8 mouse cellular contexts compared by ENCODE assay signal in genomic region chr6:31215661-31216060, GRCm38 (mm10).
DNase-seq lines count a peak whose midpoint lies in the region; ATAC-seq and TF ChIP-seq lines count a peak whose summit lies in the region.

No protein-coding gene starts in this region.

- DNase-seq in cerebellum, adult 8-10 months, result peak; percentile 38
- DNase-seq in cerebellum, postnatal 14 days, result no peak
- no peak for DNase-seq in spleen, adult 2 months (ENCODE audit: low read depth in 1 of 2, low spot score in 2 of 2)
- DNase-seq in spleen, adult 12 weeks (ENCODE audit: low spot score), result no peak
- no peak for DNase-seq in spleen, adult 18-20 months

- no peak for ATAC-seq in limb, embryonic 13.5 days (ENCODE audit: low FRiP score, low read depth)
- ATAC-seq in stomach, embryonic 16.5 days (ENCODE audit: insufficient read depth, low FRiP score), result no peak
- no peak for ATAC-seq in activated CD4-positive, CD25-positive, alpha-beta regulatory T cell, adult 4 months

- H3K4me1 ChIP-seq in spleen, adult 2 months (ENCODE audit: control insufficient read depth, insufficient read depth, insufficient read length), result peaks cover 11% of the 10 kb centered on the region
- H3K4me1 ChIP-seq in limb, embryonic 13.5 days, result peaks cover 27% of the 10 kb centered on the region
- H3K4me1 ChIP-seq in stomach, embryonic 16.5 days (ENCODE audit: control insufficient read depth, insufficient read depth, low read length), result peaks cover 9% of the 10 kb centered on the region

- H3K36me3 ChIP-seq in spleen, adult 2 months (ENCODE audit: control insufficient read depth, insufficient read depth, low read length), result no peaks in the 10 kb centered on the region
- no peaks in the 10 kb centered on the region for H3K36me3 ChIP-seq in limb, embryonic 13.5 days
- H3K36me3 ChIP-seq in stomach, embryonic 16.5 days (ENCODE audit: control insufficient read depth, insufficient read depth, low read length), result no peaks in the 10 kb centered on the region

- H3K9ac ChIP-seq in limb, embryonic 13.5 days, result no peak overlapping the region
- no peak overlapping the region for H3K9ac ChIP-seq in stomach, embryonic 16.5 days (ENCODE audit: low read length)

- TF ChIP-seq CTCF in spleen, adult 2 months (IDR thresholded peaks at IDR 0.05; ENCODE audit: extremely low read depth, insufficient read depth, insufficient read length, insufficient replicate concordance), result no peak

- no peak overlapping the region for H3K27ac ChIP-seq in spleen, adult 2 months (ENCODE audit: insufficient read depth, low read length)
- H3K27ac ChIP-seq in limb, embryonic 13.5 days, result no peak overlapping the region
- H3K27ac ChIP-seq in stomach, embryonic 16.5 days (ENCODE audit: low read length), result no peak overlapping the region

- H3K27me3 ChIP-seq in spleen, adult 2 months (ENCODE audit: control insufficient read depth, insufficient read depth, low read length), result 0 out of 2 replicates have a peak, but pooled peaks cover 2% of the 10 kb centered on the region
- H3K27me3 ChIP-seq in limb, embryonic 13.5 days, result peaks cover 68% of the 10 kb centered on the region
- H3K27me3 ChIP-seq in stomach, embryonic 16.5 days (ENCODE audit: control insufficient read depth, insufficient read depth, low read length), result peaks cover 39% of the 10 kb centered on the region

- H3K9me3 ChIP-seq in limb, embryonic 13.5 days, result no peaks in the 10 kb centered on the region
- no peaks in the 10 kb centered on the region for H3K9me3 ChIP-seq in stomach, embryonic 16.5 days (replicated peaks; ENCODE audit: control insufficient read depth, low read length)

- no peak for TF ChIP-seq POLR2A in spleen, adult 2 months (IDR thresholded peaks at IDR 0.05; ENCODE audit: low read depth, low read length)

- WGBS in spleen, adult 2 months, result 82% methylated on average over 8 of the region's 8 CpGs
- WGBS in limb, embryonic 13.5 days, result 73% methylated on average over 8 of the region's 8 CpGs
- WGBS in stomach, embryonic 16.5 days, result 71% methylated on average over 8 of the region's 8 CpGs

- peak overlapping the region; percentile 100 for H3K4me2 ChIP-seq in limb, embryonic 13.5 days (replicated peaks)
- peak overlapping the region; percentile 99 for H3K4me2 ChIP-seq in stomach, embryonic 16.5 days (ENCODE audit: low read depth, low read length)

- peak overlapping the region; percentile 79 for H3K4me3 ChIP-seq in spleen, adult 2 months (ENCODE audit: extremely low read depth, insufficient read depth, insufficient read length)
- H3K4me3 ChIP-seq in limb, embryonic 13.5 days, result peak overlapping the region; percentile 77
- peak overlapping the region; percentile 69; the same call in 1 of the 2 replicates for H3K4me3 ChIP-seq in stomach, embryonic 16.5 days (replicated peaks; ENCODE audit: low read length)
